Comparison of ENCODE assay signal across 8 mouse cellular contexts in genomic region chr16:8686121-8686870, GRCm38 (mm10). TPM values are rescaled to one million over a fixed set of nuclear protein-coding genes. Genes with fewer than 3 reads are reported as not detected.
DNase-seq lines count a peak whose midpoint lies in the region; ATAC-seq lines count a peak whose summit lies in the region.

No protein-coding gene starts in this region.

- peaks cover 6% of the 10 kb centered on the region; the same call in 1 of the 2 replicates for H3K4me1 ChIP-seq in hindbrain, embryonic 16.5 days (ENCODE audit: control insufficient read depth, insufficient read depth, low read depth, low read length)

- DNase-seq in ZHBTc4 (ENCODE audit: low read depth, low spot score) = peak; percentile 86
- peak; percentile 78 to 86 for DNase-seq in cerebellum, postnatal 25 days
- DNase-seq in frontal cortex, postnatal 25 days (ENCODE audit: low spot score in 2 of 2) = peak; percentile 63 to 69
- DNase-seq in left cerebral cortex, adult 11 months (ENCODE audit: low spot score) = peak; percentile 77
- DNase-seq in lung, postnatal 4 days = peak; percentile 53 to 84
- DNase-seq in right cerebral cortex, adult 2 months (ENCODE audit: low spot score in 2 of 2) = peak; percentile 86 to 87
- DNase-seq in yolk sac, embryonic 10.5 days (ENCODE audit: low spot score) = no peak

- ATAC-seq in hindbrain, embryonic 16.5 days = 0 out of 2 replicates have a peak, but pooled peaks have one; percentile 9

- H3K9me3 ChIP-seq in hindbrain, embryonic 16.5 days (ENCODE audit: control insufficient read depth, low read length) = no peaks in the 10 kb centered on the region

- no peak overlapping the region for H3K4me2 ChIP-seq in hindbrain, embryonic 16.5 days (ENCODE audit: low read length)

- no peak overlapping the region for H3K9ac ChIP-seq in hindbrain, embryonic 16.5 days (ENCODE audit: low read depth, low read length)

- H3K27ac ChIP-seq in hindbrain, embryonic 16.5 days (ENCODE audit: low read depth, low read length) = no peak overlapping the region

- WGBS in hindbrain, embryonic 16.5 days = 61% methylated on average over 7 of the region's 7 CpGs

- H3K27me3 ChIP-seq in hindbrain, embryonic 16.5 days (replicated peaks; ENCODE audit: control insufficient read depth, insufficient read depth, low read length) = no peaks in the 10 kb centered on the region

- H3K4me3 ChIP-seq in hindbrain, embryonic 16.5 days (ENCODE audit: low read length) = no peak overlapping the region

- H3K36me3 ChIP-seq in hindbrain, embryonic 16.5 days (ENCODE audit: control insufficient read depth, insufficient read depth, low read length) = peaks cover 18% of the 10 kb centered on the region

RNA-seq across cellular contexts. Expression of gene Gm5767, which starts 5.7 kb away (rescaled TPM):
- not detected in 2 replicates for polyA plus RNA-seq in hindbrain, embryonic 16.5 days (2015; fragmentation: Nextera tagmentation; extraction: Ambion mirVana)

RNA-seq across cellular contexts. Expression of gene Carhsp1, which starts 14.3 kb away (rescaled TPM):
- polyA plus RNA-seq in hindbrain, embryonic 16.5 days (2015; fragmentation: Nextera tagmentation; extraction: Ambion mirVana) = 148 and 167 TPM in 2 replicates

RNA-seq across cellular contexts. Expression of gene Tmem186, which starts 48.8 kb away (rescaled TPM):
- 22.5 and 23.1 TPM in 2 replicates for polyA plus RNA-seq in hindbrain, embryonic 16.5 days (2015; fragmentation: Nextera tagmentation; extraction: Ambion mirVana)

RNA-seq across cellular contexts. Expression of gene Pmm2, which starts 48.8 kb away (rescaled TPM):
- 33.1 and 37.0 TPM in 2 replicates for polyA plus RNA-seq in hindbrain, embryonic 16.5 days (2015; fragmentation: Nextera tagmentation; extraction: Ambion mirVana)
